Mouse (Mus musculus): ENCODE measurements around the gene Ceacam1. TPM values are rescaled to one million over a fixed set of nuclear protein-coding genes. Genes with fewer than 3 reads are reported as not detected.
"Not testable (repeated sequence)": the region's sequence is repeated elsewhere in the genome, so short reads cannot be mapped to it uniquely, and the experiment has no call there.

Gene Ceacam1
- polyA plus RNA-seq, 1 experiment from 2014 or later = 0.85 TPM

DNA sequence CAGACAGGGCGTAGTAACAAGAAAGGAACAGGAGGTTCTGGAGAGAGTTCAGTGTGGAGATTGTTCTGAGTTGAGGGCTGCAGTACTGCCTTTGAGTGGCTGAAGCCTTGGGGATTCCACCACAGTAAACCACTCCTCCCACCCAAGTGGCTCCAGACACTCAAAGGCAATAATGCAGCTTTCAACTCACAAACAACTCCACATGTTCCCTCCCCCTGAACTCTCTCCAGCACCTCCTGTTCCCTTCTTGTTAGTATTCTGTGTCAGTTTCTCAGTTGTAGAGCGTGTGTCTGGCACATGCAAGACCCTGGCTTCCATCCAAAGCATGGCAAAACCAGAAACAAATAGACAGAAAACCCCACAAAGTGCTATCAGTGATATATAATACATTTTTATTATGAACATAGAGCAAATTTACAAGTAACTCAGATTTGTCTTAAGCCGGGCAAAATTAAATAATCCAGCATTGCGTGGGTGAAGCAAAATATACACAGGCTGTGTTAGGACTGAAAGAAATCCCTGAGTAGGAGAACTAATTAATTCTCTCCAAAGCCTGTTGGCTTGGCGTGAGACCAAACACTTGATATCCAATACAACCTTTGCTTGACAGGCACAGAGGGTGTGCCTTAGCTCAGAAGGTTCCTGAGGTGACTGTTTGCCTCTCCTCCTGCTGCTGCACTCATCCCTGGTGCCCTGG lies 15.9 kb downstream of the Ceacam1 start:
- not testable (repeated sequence) for H3K36me3 ChIP-seq (ENCODE audit: control insufficient read depth, insufficient read depth, low read length); H3K9me3 ChIP-seq (ENCODE audit: control insufficient read depth, low read length); H3K4me1 ChIP-seq (ENCODE audit: control insufficient read depth, insufficient read depth, low read length); H3K27me3 ChIP-seq (ENCODE audit: control insufficient read depth, insufficient read depth, low read length); H3K9ac ChIP-seq (ENCODE audit: low read length); ATAC-seq (ENCODE audit: insufficient number of reproducible peaks, low FRiP score, low TSS enrichment, low read depth); H3K4me2 ChIP-seq (ENCODE audit: low read depth, severe bottlenecking); H3K4me3 ChIP-seq (ENCODE audit: low read depth, low read length); DNase-seq (ENCODE audit: low spot score); H3K27ac ChIP-seq (replicated peaks; ENCODE audit: low read depth, low read length)
- 78% methylated on average over 4 of the region's 5 CpGs for WGBS

GRCm38 (mm10) chr7:25452103-25452502 lies 25.3 kb downstream of the Ceacam1 start:
- Histone ChIP-seq H3K27me3 (ENCODE audit: control insufficient read depth, insufficient read depth, low read length) (no peaks in the 10 kb centered on the region), H3K36me3 (ENCODE audit: control insufficient read depth, insufficient read depth, low read length) (no peaks in the 10 kb centered on the region), H3K4me2 (ENCODE audit: low read depth, severe bottlenecking) (no peak overlapping the region), H3K4me3 (ENCODE audit: low read depth, low read length) (no peak overlapping the region), H3K9me3 (ENCODE audit: control insufficient read depth, low read length) (no peaks in the 10 kb centered on the region), H3K4me1 (ENCODE audit: control insufficient read depth, insufficient read depth, low read length) (no peaks in the 10 kb centered on the region), H3K9ac (ENCODE audit: low read length) (no peak overlapping the region), H3K27ac (replicated peaks; ENCODE audit: low read depth, low read length) (no peak overlapping the region)
- DNase-seq (ENCODE audit: low spot score) = no peak
- 78% methylated on average over 3 of the region's 3 CpGs for WGBS
- ATAC-seq (ENCODE audit: insufficient number of reproducible peaks, low FRiP score, low TSS enrichment, low read depth) = no peak

DNA sequence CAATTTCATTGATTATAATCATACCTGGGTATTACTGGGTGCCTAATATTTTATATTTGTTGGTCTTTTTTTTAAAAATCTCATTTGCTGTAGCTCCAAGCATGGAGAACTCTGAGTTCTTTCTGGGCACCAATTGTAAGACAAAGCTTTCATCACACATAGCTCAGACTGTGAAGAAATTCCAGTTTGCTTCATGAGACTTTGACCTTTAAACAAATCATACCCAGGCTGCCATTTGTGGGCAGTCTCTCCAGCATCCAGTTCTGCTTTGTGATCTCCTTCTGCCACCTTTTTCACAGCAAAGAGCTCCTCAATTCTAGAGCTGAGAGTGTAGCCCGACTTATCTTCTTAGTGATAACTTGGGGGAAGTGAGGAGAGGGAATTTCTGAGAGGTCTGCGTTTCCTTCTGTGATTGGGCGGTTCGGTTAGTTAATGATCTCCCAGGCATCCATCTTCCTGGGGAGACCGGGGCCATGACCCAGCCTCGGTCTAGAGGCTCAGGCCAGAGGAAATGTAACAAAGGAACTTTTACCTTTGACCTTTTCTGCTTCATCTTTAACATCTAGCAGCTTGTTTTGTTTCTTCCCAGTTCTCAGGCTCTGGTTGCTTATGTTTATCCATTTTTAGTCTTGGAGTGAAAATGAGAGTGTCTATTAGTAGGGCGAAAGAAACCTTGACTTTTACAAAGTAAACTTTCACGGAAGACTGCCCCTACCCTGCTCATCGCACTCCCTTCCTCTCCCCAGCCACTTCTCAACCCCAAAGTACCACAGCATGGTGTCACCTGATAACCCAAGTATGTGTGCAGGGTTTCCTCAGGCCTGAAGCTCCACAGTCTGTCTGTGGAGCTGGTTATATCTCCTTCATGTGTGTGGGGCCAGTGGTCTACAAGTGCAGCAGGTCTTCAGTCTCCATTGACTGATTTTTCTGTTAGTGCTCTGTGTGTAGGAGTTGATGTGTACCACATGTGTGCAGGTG lies 27.2 kb downstream of the Ceacam1 start:
- no peak for DNase-seq (ENCODE audit: low spot score)
- no peak overlapping the region for H3K27ac ChIP-seq (replicated peaks; ENCODE audit: low read depth, low read length)
- no peak overlapping the region for H3K4me2 ChIP-seq (ENCODE audit: low read depth, severe bottlenecking)
- H3K4me1 ChIP-seq (ENCODE audit: control insufficient read depth, insufficient read depth, low read length) = no peaks in the 10 kb centered on the region
- H3K27me3 ChIP-seq (ENCODE audit: control insufficient read depth, insufficient read depth, low read length) = no peaks in the 10 kb centered on the region
- no peak overlapping the region for H3K4me3 ChIP-seq (ENCODE audit: low read depth, low read length)
- no peaks in the 10 kb centered on the region for H3K36me3 ChIP-seq (ENCODE audit: control insufficient read depth, insufficient read depth, low read length)
- no peak overlapping the region for H3K9ac ChIP-seq (ENCODE audit: low read length)
- H3K9me3 ChIP-seq (ENCODE audit: control insufficient read depth, low read length) = no peaks in the 10 kb centered on the region
- no peak for ATAC-seq (ENCODE audit: insufficient number of reproducible peaks, low FRiP score, low TSS enrichment, low read depth)
- WGBS = 64% methylated on average over 9 of the region's 9 CpGs

- Histone ChIP-seq H3K4me1 (ENCODE audit: control insufficient read depth, insufficient read depth, low read length) (no peaks in the 10 kb centered on the region), H3K27me3 (ENCODE audit: control insufficient read depth, insufficient read depth, low read length) (no peaks in the 10 kb centered on the region), H3K9me3 (ENCODE audit: control insufficient read depth, low read length) (no peaks in the 10 kb centered on the region), H3K9ac (ENCODE audit: low read length) (no peak overlapping the region), H3K27ac (replicated peaks; ENCODE audit: low read depth, low read length) (no peak overlapping the region), H3K4me3 (ENCODE audit: low read depth, low read length) (no peak overlapping the region), H3K4me2 (ENCODE audit: low read depth, severe bottlenecking) (no peak overlapping the region), H3K36me3 (ENCODE audit: control insufficient read depth, insufficient read depth, low read length) (no peaks in the 10 kb centered on the region)
- ATAC-seq (ENCODE audit: insufficient number of reproducible peaks, low FRiP score, low TSS enrichment, low read depth) = no peak
- DNase-seq (ENCODE audit: low spot score) = no peak
- WGBS = 84% methylated on average over 6 of the region's 6 CpGs
Measured at GRCm38 (mm10) chr7:25440816-25441153, 36.6 kb downstream of the Ceacam1 start.

DNA sequence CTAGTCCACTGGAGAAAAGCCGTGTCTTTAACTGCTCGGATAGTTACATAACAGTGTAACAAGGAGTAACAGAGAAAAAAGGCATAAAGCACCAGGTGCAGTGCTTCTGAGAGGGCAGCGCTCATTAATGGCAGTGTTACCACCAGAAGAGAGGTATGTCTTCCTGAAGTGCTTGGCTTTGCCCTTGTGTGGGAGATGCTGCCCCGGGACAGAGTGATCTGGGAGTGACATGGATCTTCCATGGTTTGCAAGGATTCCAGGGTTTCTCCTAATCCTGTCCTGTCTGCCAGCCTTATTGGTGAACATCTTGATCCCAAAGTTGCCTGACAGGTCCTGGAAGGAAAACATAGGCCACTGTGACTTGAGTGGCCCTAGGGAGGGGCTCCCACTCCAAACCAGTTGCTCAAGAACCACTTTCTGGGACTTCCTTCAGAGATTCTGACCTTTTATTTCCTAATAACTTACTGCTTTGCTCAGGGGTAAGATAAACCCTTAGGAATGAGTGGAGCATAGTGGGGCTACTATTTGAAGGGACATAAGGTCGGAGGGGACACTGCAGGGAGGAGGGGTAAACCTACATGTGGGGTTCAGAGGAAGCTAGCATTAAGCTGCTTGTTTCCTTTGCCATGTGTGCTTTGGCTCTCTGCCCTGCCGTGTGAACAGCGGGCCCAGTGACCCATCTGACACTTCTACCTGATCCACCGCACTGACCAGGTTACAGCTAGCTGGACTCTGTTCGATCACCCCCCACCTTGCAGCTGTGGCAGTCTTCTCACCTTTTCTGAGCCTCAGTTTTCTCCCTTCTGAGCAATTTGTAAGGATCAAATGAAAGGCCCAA lies 37.2 kb downstream of the Ceacam1 start:
- no peak overlapping the region for H3K4me3 ChIP-seq (ENCODE audit: low read depth, low read length)
- no peak for ATAC-seq (ENCODE audit: insufficient number of reproducible peaks, low FRiP score, low TSS enrichment, low read depth)
- no peak overlapping the region for H3K9ac ChIP-seq (ENCODE audit: low read length)
- no peaks in the 10 kb centered on the region for H3K4me1 ChIP-seq (ENCODE audit: control insufficient read depth, insufficient read depth, low read length)
- H3K4me2 ChIP-seq (ENCODE audit: low read depth, severe bottlenecking) = no peak overlapping the region
- H3K36me3 ChIP-seq (ENCODE audit: control insufficient read depth, insufficient read depth, low read length) = no peaks in the 10 kb centered on the region
- H3K27me3 ChIP-seq (ENCODE audit: control insufficient read depth, insufficient read depth, low read length) = no peaks in the 10 kb centered on the region
- no peak for DNase-seq (ENCODE audit: low spot score)
- WGBS = 89% methylated on average over 9 of the region's 9 CpGs
- no peak overlapping the region for H3K27ac ChIP-seq (replicated peaks; ENCODE audit: low read depth, low read length)
- no peaks in the 10 kb centered on the region for H3K9me3 ChIP-seq (ENCODE audit: control insufficient read depth, low read length)

DNA sequence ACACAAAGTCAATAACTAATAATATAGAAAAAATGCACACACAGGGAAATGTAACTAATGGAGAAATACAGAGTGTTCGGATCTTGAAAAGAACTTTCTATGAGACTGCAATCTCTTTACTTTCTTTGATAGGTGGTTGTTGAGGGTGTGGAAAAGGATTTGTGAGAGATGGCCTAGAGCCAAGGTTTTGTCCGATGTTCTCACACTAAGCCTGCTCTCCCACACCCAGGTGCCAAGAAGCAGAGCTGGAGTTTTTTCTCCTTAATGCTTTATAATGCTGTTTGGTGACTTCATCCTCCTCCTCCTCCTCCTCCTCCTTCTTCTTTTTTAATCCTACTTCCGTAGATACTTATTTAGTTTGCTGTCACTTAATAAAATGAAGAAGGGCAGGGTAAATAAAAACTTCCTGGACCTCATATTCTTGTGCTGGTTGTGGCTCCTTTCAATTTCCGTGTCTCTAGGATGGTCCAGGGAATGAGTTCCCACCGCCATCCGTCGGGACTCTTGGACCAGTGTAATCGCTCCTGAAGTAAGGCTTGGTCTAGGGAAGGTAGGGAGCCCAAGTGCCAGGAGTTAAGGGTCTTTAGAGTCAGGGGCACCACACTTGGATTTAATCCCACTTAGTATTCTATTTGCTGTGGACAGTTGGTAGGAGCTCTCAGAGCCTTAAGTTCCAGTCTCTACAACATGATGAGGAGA lies 38.1 kb downstream of the Ceacam1 start:
- H3K4me2 ChIP-seq (ENCODE audit: low read depth, severe bottlenecking) = no peak overlapping the region
- WGBS = 91% methylated on average over 8 of the region's 8 CpGs
- H3K9me3 ChIP-seq (ENCODE audit: control insufficient read depth, low read length) = no peaks in the 10 kb centered on the region
- no peak overlapping the region for H3K9ac ChIP-seq (ENCODE audit: low read length)
- no peak for ATAC-seq (ENCODE audit: insufficient number of reproducible peaks, low FRiP score, low TSS enrichment, low read depth)
- H3K4me3 ChIP-seq (ENCODE audit: low read depth, low read length) = no peak overlapping the region
- no peak overlapping the region for H3K27ac ChIP-seq (replicated peaks; ENCODE audit: low read depth, low read length)
- H3K36me3 ChIP-seq (ENCODE audit: control insufficient read depth, insufficient read depth, low read length) = no peaks in the 10 kb centered on the region
- H3K4me1 ChIP-seq (ENCODE audit: control insufficient read depth, insufficient read depth, low read length) = no peaks in the 10 kb centered on the region
- no peak for DNase-seq (ENCODE audit: low spot score)
- H3K27me3 ChIP-seq (ENCODE audit: control insufficient read depth, insufficient read depth, low read length) = no peaks in the 10 kb centered on the region

GRCm38 (mm10) chr7:25436704-25437103 lies 40.7 kb downstream of the Ceacam1 start:
- Histone ChIP-seq H3K36me3 (ENCODE audit: control insufficient read depth, insufficient read depth, low read length) (no peaks in the 10 kb centered on the region), H3K9ac (ENCODE audit: low read length) (no peak overlapping the region), H3K9me3 (ENCODE audit: control insufficient read depth, low read length) (no peaks in the 10 kb centered on the region), H3K4me3 (ENCODE audit: low read depth, low read length) (no peak overlapping the region), H3K27me3 (ENCODE audit: control insufficient read depth, insufficient read depth, low read length) (no peaks in the 10 kb centered on the region), H3K4me2 (ENCODE audit: low read depth, severe bottlenecking) (no peak overlapping the region), H3K27ac (replicated peaks; ENCODE audit: low read depth, low read length) (no peak overlapping the region), H3K4me1 (ENCODE audit: control insufficient read depth, insufficient read depth, low read length) (no peaks in the 10 kb centered on the region)
- ATAC-seq (ENCODE audit: insufficient number of reproducible peaks, low FRiP score, low TSS enrichment, low read depth) = no peak
- WGBS = 95% methylated on average over 2 of the region's 2 CpGs
- no peak for DNase-seq (ENCODE audit: low spot score)

DNA sequence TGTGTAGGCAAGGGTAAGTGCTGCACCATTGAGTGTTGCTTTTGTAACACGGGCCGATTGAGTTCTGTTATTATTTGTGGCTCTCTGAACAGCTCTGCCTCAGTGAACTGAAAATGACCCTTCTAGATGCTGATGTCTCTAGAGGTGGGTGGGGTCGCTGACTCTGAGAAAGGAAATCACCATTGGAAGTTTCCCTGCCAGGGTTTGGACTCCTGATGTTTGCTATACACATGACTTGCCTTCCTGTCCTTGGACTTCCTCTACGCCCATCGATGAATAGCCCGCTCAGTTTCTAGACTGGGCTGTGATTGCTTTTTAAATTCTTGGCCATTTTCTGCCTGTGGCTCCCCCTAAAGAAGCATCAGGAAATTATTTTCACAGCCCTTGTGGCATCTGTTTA lies 41.2 kb downstream of the Ceacam1 start:
- Histone ChIP-seq H3K36me3 (ENCODE audit: control insufficient read depth, insufficient read depth, low read length) (no peaks in the 10 kb centered on the region), H3K9ac (ENCODE audit: low read length) (no peak overlapping the region), H3K4me2 (ENCODE audit: low read depth, severe bottlenecking) (no peak overlapping the region), H3K27ac (replicated peaks; ENCODE audit: low read depth, low read length) (no peak overlapping the region), H3K4me3 (ENCODE audit: low read depth, low read length) (no peak overlapping the region), H3K27me3 (ENCODE audit: control insufficient read depth, insufficient read depth, low read length) (no peaks in the 10 kb centered on the region), H3K4me1 (ENCODE audit: control insufficient read depth, insufficient read depth, low read length) (no peaks in the 10 kb centered on the region), H3K9me3 (ENCODE audit: control insufficient read depth, low read length) (no peaks in the 10 kb centered on the region)
- DNase-seq (ENCODE audit: low spot score) (no peak), ATAC-seq (ENCODE audit: insufficient number of reproducible peaks, low FRiP score, low TSS enrichment, low read depth) (no peak)
- 87% methylated on average over 6 of the region's 6 CpGs for WGBS
